Mouse (Mus musculus): Measurements from ENCODE around the gene Dennd6b.

The Dennd6b gene

DNA sequence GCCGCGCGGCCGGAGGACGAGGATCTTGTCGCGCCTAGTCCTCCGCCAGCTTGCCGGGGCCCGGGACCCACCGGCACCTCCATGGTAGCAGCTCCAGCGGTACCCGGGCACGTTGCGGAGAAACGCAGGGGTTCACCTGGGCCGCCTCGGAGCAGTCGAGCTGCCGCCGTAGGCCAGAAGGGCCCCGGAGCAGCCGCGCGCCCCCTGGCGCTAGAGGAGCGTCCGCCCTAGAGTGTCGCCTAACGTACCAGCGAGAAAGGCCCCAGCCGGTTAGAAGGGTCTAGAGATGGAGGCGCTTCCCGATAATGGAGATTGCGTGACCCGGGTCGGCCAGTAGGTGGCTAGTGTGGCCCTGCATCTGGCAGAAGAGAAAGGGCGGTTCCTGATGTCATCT is at the start of gene Dennd6b:
TSS of gene Dennd6b (minus strand) at position 184 of the 394 bp plus-strand sequence.
- DNase-seq = peak; percentile 97 to 98

GRCm38 (mm10) chr15:89241025-89241424 is 44.7 kb upstream of the Dennd6b start:
- no peak for DNase-seq

GRCm38 (mm10) chr15:89239751-89240392 is 43.6 kb upstream of the Dennd6b start:
- DNase-seq = no peak

DNA sequence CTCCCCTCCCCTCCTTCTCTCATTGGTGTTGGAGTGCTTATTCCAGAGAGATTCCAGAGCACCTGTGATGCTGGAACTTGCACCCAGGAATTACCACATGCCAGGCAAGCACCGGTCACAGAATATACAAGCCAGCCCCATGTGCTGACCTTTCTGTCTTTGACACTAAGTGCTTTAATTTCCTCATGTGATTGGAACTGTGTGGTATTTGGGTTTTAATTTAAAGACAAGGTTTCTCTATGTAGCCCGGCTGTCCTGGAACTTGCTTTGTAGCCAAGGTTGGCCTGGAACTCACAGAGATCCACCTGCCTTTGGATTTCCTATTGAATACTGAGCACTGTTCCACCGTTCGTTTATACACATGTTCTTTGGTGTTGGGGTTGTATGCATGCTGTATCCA is 37.8 kb upstream of the Dennd6b start:
- DNase-seq = no peak

- no peak for DNase-seq
These were observed 37.3 kb upstream of the Dennd6b start for GRCm38 (mm10) chr15:89233586-89233985.

GRCm38 (mm10) chr15:89215611-89216233 is 19.4 kb upstream of the Dennd6b start:
- no peak for DNase-seq

DNA sequence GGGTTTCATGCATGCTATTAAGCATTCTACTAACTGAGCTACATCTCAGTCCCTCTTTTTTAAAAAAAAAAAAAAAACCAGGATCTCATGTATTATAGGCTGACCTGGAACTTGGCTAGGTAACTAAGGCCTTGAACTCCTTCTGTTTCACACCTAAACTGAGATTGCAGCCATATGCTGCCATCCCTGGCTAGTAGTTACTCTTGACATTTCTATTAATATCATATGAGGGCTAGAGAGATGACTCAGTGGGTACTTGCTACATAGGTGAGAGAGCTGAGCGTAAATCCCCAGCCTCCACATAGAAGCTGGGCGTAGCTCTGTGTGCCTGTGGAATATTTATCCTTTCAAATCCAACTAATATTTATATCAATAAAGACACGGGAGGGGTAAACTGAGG is 18.7 kb upstream of the Dennd6b start:
- DNase-seq = no peak

DNA sequence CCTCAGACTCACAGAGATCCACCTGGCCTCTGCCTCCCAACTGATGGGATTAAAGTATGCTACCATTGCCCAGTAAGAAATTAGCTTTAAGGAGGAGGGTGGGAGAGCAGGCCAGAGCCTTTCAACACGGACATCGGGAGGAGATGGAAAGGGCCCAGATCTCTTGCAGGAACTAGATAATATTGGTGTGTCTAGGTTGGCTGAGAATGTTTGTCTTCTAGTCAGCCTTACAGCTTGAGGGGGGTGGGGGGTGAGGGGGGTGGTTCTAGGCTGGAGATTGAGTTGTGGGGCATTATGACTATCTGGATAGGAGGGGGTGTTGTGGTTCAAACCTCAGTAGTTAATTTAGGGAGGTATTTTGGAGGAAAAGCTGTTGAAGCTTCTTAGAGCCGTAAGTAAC is 17.2 kb upstream of the Dennd6b start:
- no peak for DNase-seq

DNA sequence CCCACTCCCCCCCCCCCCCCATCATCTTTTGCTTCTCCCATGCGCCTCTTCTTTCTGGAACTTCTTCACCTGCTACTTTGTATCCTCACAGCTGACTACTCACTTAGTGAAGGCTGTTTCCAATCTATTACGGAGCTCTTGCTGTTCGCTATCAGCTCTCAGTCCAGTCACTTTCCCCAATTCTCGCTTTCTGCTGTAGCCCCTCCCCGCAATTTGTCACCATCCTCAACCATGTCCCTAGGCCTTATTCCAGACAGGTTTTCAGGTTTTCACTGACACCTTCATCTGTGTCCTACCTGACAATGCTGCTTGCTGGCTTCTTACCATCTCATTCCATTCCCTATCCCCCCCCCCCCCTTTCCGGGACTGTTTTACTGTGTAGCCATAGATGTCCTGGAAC is 16.2 kb upstream of the Dennd6b start:
- no peak for DNase-seq

- DNase-seq = no peak
These were observed 15.6 kb upstream of the Dennd6b start for GRCm38 (mm10) chr15:89211716-89212461.

DNA sequence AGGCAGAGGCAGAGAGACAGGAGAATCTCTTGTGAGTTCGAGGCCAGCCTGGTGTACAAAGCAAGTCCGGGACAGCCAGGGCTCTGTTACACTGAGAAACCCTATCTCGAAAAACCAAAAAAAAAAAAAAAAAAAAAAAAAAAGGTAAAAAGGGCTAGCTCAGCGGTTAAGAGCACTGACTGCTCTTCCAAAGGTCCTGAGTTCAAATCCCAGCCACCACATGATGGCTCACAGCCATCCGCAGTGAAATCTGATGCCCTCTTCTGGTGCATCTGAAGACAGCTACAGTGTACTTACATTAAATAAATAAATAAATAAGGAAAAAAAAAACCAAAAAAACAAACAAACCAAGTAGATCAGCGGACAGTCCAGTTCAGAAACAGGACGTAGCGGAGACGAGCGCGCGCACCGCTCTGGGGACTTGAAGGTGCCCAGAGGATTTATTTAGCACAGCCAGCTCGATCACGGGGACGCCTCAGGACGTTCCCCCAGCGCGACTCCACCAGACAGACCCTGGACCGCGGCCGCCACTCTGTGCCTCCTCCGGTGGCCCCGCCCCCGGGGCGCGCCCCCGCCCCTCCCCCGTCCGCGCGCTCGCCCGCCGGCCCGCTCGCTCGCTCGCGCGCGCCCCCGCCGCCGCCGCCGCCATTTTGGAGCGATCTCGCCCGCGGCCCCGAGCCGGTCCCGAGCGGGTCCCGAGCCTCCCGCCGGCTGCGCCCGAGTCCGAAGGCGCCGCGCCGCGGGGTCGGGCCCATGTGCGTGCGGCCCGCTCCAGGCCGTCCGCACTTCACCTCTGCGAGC is 14.8 kb upstream of the Dennd6b start, which contains the start of gene Ppp6r2:
TSS of gene Ppp6r2 (plus strand) at position 639 of the 801 bp plus-strand sequence.
- peak; percentile 83 to 84 for DNase-seq

GRCm38 (mm10) chr15:89209886-89210761 is 13.8 kb upstream of the Dennd6b start:
- peak; percentile 80 to 87 for DNase-seq

GRCm38 (mm10) chr15:89207457-89207856 is 11.2 kb upstream of the Dennd6b start:
- DNase-seq = no peak

DNA sequence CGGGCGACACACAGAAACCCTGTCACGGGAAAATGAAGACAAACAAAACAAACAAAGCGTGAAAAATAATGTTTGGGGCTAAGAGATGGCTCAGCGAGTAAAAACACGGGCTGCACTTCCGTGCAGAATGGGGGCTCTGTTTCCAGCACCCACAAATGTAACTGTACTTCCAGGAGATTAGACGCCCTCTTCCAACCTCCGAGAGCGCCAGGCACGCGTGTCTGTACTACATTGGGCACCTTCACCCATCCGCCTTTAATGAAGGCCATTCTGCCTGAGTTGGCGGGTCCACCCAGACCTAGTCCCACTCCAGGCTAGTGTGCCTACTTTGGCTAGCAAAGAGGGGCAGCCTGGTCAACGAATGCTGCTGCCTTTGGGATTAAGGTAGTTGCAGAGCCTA is 760 bp upstream of the Dennd6b start:
- no peak for DNase-seq

- DNase-seq = peak; percentile 92 to 93
These were observed 495 bp downstream of the Dennd6b start for GRCm38 (mm10) chr15:89195690-89196312.

DNA sequence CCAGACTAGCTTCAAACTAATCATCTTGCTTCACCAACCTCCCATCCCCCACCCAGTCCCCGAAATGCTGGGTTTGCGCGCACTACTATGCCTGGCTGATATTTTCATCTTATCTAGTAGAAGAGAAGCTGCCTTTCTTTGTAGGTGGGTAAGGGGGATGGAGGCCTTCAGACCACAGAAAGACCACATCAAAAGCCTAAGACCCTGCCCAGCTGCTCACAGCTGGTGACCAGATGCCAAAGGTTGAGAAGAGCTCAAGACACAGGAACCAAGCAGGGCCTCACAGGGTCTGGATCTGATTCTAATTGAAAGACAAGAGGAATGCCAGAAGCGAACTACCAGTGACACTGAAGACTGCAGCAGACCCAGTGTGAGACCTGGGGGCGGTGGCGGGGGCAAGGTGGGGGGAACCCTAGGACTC is 1.0 kb downstream of the Dennd6b start:
- DNase-seq = no peak

DNA sequence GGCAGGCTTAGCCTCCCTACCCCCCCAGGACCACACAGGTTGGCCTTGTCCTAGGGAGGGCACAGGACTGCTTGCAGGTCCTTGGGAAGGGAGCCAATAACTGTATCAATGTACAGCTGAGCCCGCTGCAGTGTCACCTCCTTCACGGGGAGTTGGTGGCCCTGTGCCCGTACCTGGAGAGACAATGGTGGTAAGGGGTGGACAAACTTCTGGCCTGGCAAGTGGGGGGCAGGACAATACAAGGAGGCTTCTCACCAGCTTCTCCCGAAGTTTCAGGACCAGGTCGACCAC is 11.4 kb downstream of the Dennd6b start:
- no peak for DNase-seq

GRCm38 (mm10) chr15:89184141-89184936 is 12.0 kb downstream of the Dennd6b start:
- no peak for DNase-seq

DNA sequence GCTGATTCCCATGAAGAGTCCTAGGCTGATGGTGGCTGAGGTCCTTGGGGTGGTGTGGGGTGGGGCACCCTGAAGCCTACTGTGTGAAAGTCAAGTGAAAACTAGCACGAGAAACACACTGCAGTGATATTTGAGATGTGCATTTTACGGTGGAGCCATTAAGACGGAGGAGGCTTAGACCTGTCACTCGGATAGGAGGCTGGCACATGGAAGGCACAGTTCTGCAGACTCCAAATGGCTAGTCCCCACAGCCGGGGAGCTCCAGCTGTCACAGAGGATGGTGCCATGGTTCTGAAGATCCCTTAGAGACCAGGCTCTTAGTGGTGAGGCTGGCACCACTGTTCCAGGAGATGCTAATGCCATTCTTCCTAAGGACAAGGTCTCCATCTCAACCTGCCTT is 13.5 kb downstream of the Dennd6b start:
- DNase-seq = no peak

- DNase-seq = no peak
These were observed 14.0 kb downstream of the Dennd6b start for GRCm38 (mm10) chr15:89182328-89182741.

All from thymus, postnatal 36 days (tissue).